Mouse (Mus musculus) ES-E14 (cell line): ENCODE results near the gene Acbd5.
"Not testable (repeated sequence)": the region's sequence is repeated elsewhere in the genome, so short reads cannot be mapped to it uniquely, and the experiment has no call there.

Source experiments
- CHD2 ChIP-seq: IDR thresholded peaks from 2 replicates; pipeline ENCODE4 v1.6.1; 2014; ENCODE audit warnings: mild to moderate bottlenecking, low read depth, low read length, inconsistent platforms
- HCFC1 ChIP-seq: IDR thresholded peaks from 2 replicates; pipeline ENCODE4 v1.6.1; 2012; ENCODE audit warnings: low read length, inconsistent platforms, borderline replicate concordance; ENCODE audit not compliant: insufficient read depth
- ZNF384 ChIP-seq: IDR thresholded peaks from 2 replicates; pipeline ENCODE4 v1.6.1; 2012; ENCODE audit warnings: low read depth, low read length, inconsistent platforms

DNA sequence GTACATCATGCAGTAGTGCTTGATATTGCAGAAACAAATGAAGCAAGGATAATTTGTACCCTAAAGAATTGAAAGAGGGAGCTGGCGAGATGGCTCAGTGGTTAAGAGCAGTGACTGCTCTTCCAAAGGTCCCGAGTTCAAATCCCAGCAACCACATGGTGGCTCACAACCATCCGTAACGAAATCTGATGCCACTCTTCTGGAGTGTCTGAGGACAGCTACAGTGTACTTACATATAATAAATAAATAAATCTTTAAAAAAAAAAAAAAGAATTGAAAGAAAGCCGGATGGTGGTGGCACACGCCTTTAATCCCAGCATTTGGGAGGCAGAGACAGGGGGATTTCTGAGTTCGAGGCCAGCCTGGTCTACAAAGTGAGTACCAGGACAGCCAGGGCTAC, 27.3 kb upstream of the Acbd5 start:
- not testable (repeated sequence) for TF ChIP-seq CHD2, HCFC1, ZNF384
